Mouse (Mus musculus): Measurements from ENCODE around the gene Bcas3.

Gene Bcas3

GRCm38 (mm10) chr11:85540989-85541388 is 188.0 kb downstream of the Bcas3 start:
- no peak for DNase-seq (ENCODE audit: low read depth)

GRCm38 (mm10) chr11:85543311-85543710 is 190.3 kb downstream of the Bcas3 start:
- DNase-seq (ENCODE audit: low read depth) = no peak

GRCm38 (mm10) chr11:85545602-85546001 is 192.6 kb downstream of the Bcas3 start:
- DNase-seq (ENCODE audit: low read depth) = no peak

GRCm38 (mm10) chr11:85547966-85548365 is 195.0 kb downstream of the Bcas3 start:
- DNase-seq (ENCODE audit: low read depth) = no peak

GRCm38 (mm10) chr11:85549651-85550050 is 196.7 kb downstream of the Bcas3 start:
- no peak for DNase-seq (ENCODE audit: low read depth)

GRCm38 (mm10) chr11:85555066-85555465 is 202.1 kb downstream of the Bcas3 start:
- DNase-seq (ENCODE audit: low read depth) = no peak

GRCm38 (mm10) chr11:85555721-85556120 is 202.8 kb downstream of the Bcas3 start:
- no peak for DNase-seq (ENCODE audit: low read depth)

GRCm38 (mm10) chr11:85565068-85565467 is 212.1 kb downstream of the Bcas3 start:
- DNase-seq (ENCODE audit: low read depth) = no peak

- no peak for DNase-seq (ENCODE audit: low read depth)
These were observed 218.1 kb downstream of the Bcas3 start for GRCm38 (mm10) chr11:85571040-85571439.

- no peak for DNase-seq (ENCODE audit: low read depth)
These were observed 219.0 kb downstream of the Bcas3 start for GRCm38 (mm10) chr11:85571936-85572335.

- no peak for DNase-seq (ENCODE audit: low read depth)
These were observed 219.6 kb downstream of the Bcas3 start for GRCm38 (mm10) chr11:85572590-85572989.

GRCm38 (mm10) chr11:85574496-85574895 is 221.5 kb downstream of the Bcas3 start:
- DNase-seq (ENCODE audit: low read depth) = peak; percentile 43

- DNase-seq (ENCODE audit: low read depth) = no peak
These were observed 225.1 kb downstream of the Bcas3 start for GRCm38 (mm10) chr11:85577816-85578645.

- DNase-seq (ENCODE audit: low read depth) = no peak
These were observed 231.1 kb downstream of the Bcas3 start for GRCm38 (mm10) chr11:85584086-85584485.

- no peak for DNase-seq (ENCODE audit: low read depth)
These were observed 240.7 kb downstream of the Bcas3 start for GRCm38 (mm10) chr11:85593636-85594035.

- no peak for DNase-seq (ENCODE audit: low read depth)
These were observed 246.3 kb downstream of the Bcas3 start for GRCm38 (mm10) chr11:85599251-85599650.

GRCm38 (mm10) chr11:85603546-85604322 is 250.8 kb downstream of the Bcas3 start:
- peak; percentile 3 for DNase-seq (ENCODE audit: low read depth)

- DNase-seq (ENCODE audit: low read depth) = no peak
These were observed 256.5 kb downstream of the Bcas3 start for GRCm38 (mm10) chr11:85609303-85609940.

- DNase-seq (ENCODE audit: low read depth) = no peak
These were observed 260.1 kb downstream of the Bcas3 start for GRCm38 (mm10) chr11:85613035-85613434.

- no peak for DNase-seq (ENCODE audit: low read depth)
These were observed 260.6 kb downstream of the Bcas3 start for GRCm38 (mm10) chr11:85613586-85613985.

GRCm38 (mm10) chr11:85614431-85614830 is 261.5 kb downstream of the Bcas3 start:
- no peak for DNase-seq (ENCODE audit: low read depth)

GRCm38 (mm10) chr11:85615421-85615820 is 262.5 kb downstream of the Bcas3 start:
- DNase-seq (ENCODE audit: low read depth) = no peak

- DNase-seq (ENCODE audit: low read depth) = no peak
These were observed 268.5 kb downstream of the Bcas3 start for GRCm38 (mm10) chr11:85621486-85621885.
